Mouse (Mus musculus) neural tube, embryonic 15.5 days (tissue): ENCODE measurements around the gene 4930402H24Rik. TPM values are rescaled to one million over a fixed set of nuclear protein-coding genes. Genes with fewer than 3 reads are reported as not detected.
A peak's percentile ranks its signal among the peaks of the same experiment; 100 is the strongest.

Experiments used
- ATAC-seq: fragments of 200-750 bp; cut with Nextera tagmentation; 2 replicates; pipeline ENCODE4 v1.8.0; 2017; ENCODE audit warnings: mild to moderate bottlenecking, moderate TSS enrichment, moderate library complexity; ENCODE audit not compliant: low FRiP score
- H3K27ac ChIP-seq: fragments of 300-500 bp; sonication (generic); replicated peaks from 2 replicates; pipeline ENCODE4 v1.5.1; 2015; ENCODE audit warnings: mild to moderate bottlenecking, inconsistent platforms
- H3K27me3 ChIP-seq: fragments of 300-500 bp; sonication (generic); replicated peaks from 2 replicates; pipeline ENCODE4 v1.6.1; 2015; ENCODE audit warnings: inconsistent platforms
- H3K36me3 ChIP-seq: fragments of 300-500 bp; sonication (generic); 2 replicates; pipeline ENCODE4 v1.6.1; 2015; ENCODE audit warnings: inconsistent platforms
- H3K4me1 ChIP-seq: fragments of 300-500 bp; sonication (generic); 2 replicates; pipeline ENCODE4 v1.6.1; 2015; ENCODE audit warnings: inconsistent platforms
- H3K4me2 ChIP-seq: fragments of 300-500 bp; sonication (generic); 2 replicates; pipeline ENCODE4 v1.6.1; 2015; ENCODE audit warnings: inconsistent platforms, mild to moderate bottlenecking, moderate library complexity
- H3K4me3 ChIP-seq: fragments of 300-500 bp; sonication (generic); replicated peaks from 2 replicates; pipeline ENCODE4 v1.5.1; 2015; ENCODE audit warnings: mild to moderate bottlenecking, inconsistent platforms
- H3K9ac ChIP-seq: fragments of 300-500 bp; sonication (generic); replicated peaks from 2 replicates; pipeline ENCODE4 v1.6.1; 2015; ENCODE audit warnings: mild to moderate bottlenecking, inconsistent platforms
- H3K9me3 ChIP-seq: fragments of 300-500 bp; sonication (generic); replicated peaks from 2 replicates; pipeline ENCODE4 v1.6.1; 2016; ENCODE audit warnings: inconsistent platforms
- WGBS: fragments of 180-500 bp; shearing (Covaris S2); methylation state at CpG from one replicate; pipeline ENCODE4 v1.1.7; 2015; ENCODE audit warnings: mixed read lengths; 5-methylcytosine and 5-hydroxymethylcytosine counted together
- polyA plus RNA-seq: library from polyadenylated mRNA; unstranded; fragments of >200 nt; fragmentation: Nextera tagmentation; extraction: Ambion mirVana; gene quantifications from 2 replicates; pipeline ENCODE4 v1.2.1, GENCODE M21; 2015

The 4930402H24Rik gene
- polyA plus RNA-seq, 1 experiment from 2014 or later, result 85.3 TPM

DNA sequence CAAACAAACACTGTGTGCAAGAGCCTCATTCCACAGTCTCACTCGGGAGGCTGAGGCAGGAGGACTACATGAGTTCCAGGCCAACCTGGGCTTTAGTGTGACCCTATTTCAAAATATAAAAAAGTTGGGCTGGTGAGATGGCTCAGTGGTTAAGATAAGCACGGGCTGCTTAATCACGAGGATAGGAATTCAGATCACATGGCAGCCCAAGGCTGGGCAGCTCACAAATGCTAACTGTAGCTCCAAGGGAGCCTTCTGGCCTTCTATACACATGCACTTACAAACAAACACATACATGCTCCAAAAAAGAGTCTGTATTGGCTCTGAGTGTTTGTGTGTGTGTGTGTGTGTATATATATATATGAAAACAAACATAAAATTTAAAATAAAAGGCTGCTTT, 212.6 kb downstream of the 4930402H24Rik start:
- Histone ChIP-seq H3K4me1 (peaks cover 21% of the 10 kb centered on the region), H3K4me3 (no peak overlapping the region), H3K27me3 (peaks cover 36% of the 10 kb centered on the region), H3K27ac (no peak overlapping the region), H3K36me3 (no peaks in the 10 kb centered on the region), H3K4me2 (no peak overlapping the region), H3K9me3 (no peaks in the 10 kb centered on the region), H3K9ac (no peak overlapping the region)
- WGBS, result 61% methylated on average over 3 of the region's 3 CpGs
- no peak for ATAC-seq

DNA sequence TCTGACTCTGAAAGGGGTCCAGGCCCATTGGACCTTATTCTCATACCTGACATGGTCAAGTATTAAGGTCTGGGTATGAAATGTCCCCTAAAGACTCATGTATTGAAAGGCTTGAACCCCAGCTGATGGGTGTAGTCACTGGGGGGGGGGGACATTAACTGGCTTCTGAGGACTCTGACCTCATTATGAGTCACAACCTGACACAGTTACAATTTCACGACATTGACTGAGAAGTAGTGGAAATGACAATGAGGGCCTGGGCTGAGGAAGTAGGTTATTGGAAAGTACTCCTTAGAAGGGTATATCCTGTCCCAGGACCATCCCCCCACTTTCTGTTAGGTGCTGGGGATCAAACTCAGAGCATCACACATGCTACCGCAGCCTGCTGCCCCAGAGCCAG, 217.2 kb downstream of the 4930402H24Rik start:
- Histone ChIP-seq H3K27ac (no peak overlapping the region), H3K9me3 (no peaks in the 10 kb centered on the region), H3K4me1 (no peaks in the 10 kb centered on the region), H3K27me3 (no peaks in the 10 kb centered on the region), H3K36me3 (peaks cover 19% of the 10 kb centered on the region; the same call in 1 of the 2 replicates), H3K4me3 (no peak overlapping the region), H3K4me2 (no peak overlapping the region), H3K9ac (no peak overlapping the region)
- no peak for ATAC-seq
- 86% methylated on average over 2 of the region's 2 CpGs for WGBS

GRCm38 (mm10) chr2:130685426-130685825, 220.8 kb downstream of the 4930402H24Rik start:
- no peak overlapping the region for H3K4me2 ChIP-seq
- no peak for ATAC-seq
- H3K27ac ChIP-seq, result no peak overlapping the region
- no peaks in the 10 kb centered on the region for H3K4me1 ChIP-seq
- no peak overlapping the region for H3K9ac ChIP-seq
- H3K9me3 ChIP-seq, result no peaks in the 10 kb centered on the region
- H3K4me3 ChIP-seq, result no peak overlapping the region
- peaks cover 54% of the 10 kb centered on the region for H3K36me3 ChIP-seq
- WGBS, result 93% methylated on average over 9 of the region's 9 CpGs
- no peaks in the 10 kb centered on the region for H3K27me3 ChIP-seq

- no peak overlapping the region for H3K9ac ChIP-seq
- H3K27ac ChIP-seq, result no peak overlapping the region
- 88% methylated on average over 3 of the region's 3 CpGs for WGBS
- no peak overlapping the region for H3K4me2 ChIP-seq
- H3K36me3 ChIP-seq, result peaks cover 86% of the 10 kb centered on the region
- H3K4me1 ChIP-seq, result no peaks in the 10 kb centered on the region
- H3K9me3 ChIP-seq, result no peaks in the 10 kb centered on the region
- no peaks in the 10 kb centered on the region for H3K27me3 ChIP-seq
- H3K4me3 ChIP-seq, result no peak overlapping the region
- no peak for ATAC-seq
Measured at GRCm38 (mm10) chr2:130681531-130681930, 224.7 kb downstream of the 4930402H24Rik start.

- Histone ChIP-seq H3K9ac (no peak overlapping the region), H3K4me1 (no peaks in the 10 kb centered on the region), H3K27ac (no peak overlapping the region), H3K27me3 (no peaks in the 10 kb centered on the region), H3K4me2 (no peak overlapping the region), H3K9me3 (no peaks in the 10 kb centered on the region), H3K36me3 (peaks cover 97% of the 10 kb centered on the region), H3K4me3 (no peak overlapping the region)
- WGBS, result 88% methylated on average over 6 of the region's 6 CpGs
- no peak for ATAC-seq
Measured at GRCm38 (mm10) chr2:130679899-130680298, 226.3 kb downstream of the 4930402H24Rik start.

- no peaks in the 10 kb centered on the region for H3K27me3 ChIP-seq
- no peaks in the 10 kb centered on the region for H3K4me1 ChIP-seq
- H3K27ac ChIP-seq, result no peak overlapping the region
- no peak overlapping the region for H3K4me3 ChIP-seq
- ATAC-seq, result no peak
- H3K9me3 ChIP-seq, result no peaks in the 10 kb centered on the region
- H3K4me2 ChIP-seq, result no peak overlapping the region
- H3K36me3 ChIP-seq, result peaks cover 97% of the 10 kb centered on the region
- WGBS, result 96% methylated on average over 12 of the region's 12 CpGs
- H3K9ac ChIP-seq, result no peak overlapping the region
Measured at GRCm38 (mm10) chr2:130679154-130679553, 227.1 kb downstream of the 4930402H24Rik start.

- H3K36me3 ChIP-seq, result peaks cover 96% of the 10 kb centered on the region
- no peaks in the 10 kb centered on the region for H3K27me3 ChIP-seq
- H3K4me1 ChIP-seq, result no peaks in the 10 kb centered on the region
- WGBS, result 92% methylated on average over 10 of the region's 10 CpGs
- no peak overlapping the region for H3K4me2 ChIP-seq
- no peak for ATAC-seq
- H3K9ac ChIP-seq, result no peak overlapping the region
- H3K27ac ChIP-seq, result no peak overlapping the region
- no peaks in the 10 kb centered on the region for H3K9me3 ChIP-seq
- no peak overlapping the region for H3K4me3 ChIP-seq
Measured at GRCm38 (mm10) chr2:130677211-130677610, 229.0 kb downstream of the 4930402H24Rik start.

DNA sequence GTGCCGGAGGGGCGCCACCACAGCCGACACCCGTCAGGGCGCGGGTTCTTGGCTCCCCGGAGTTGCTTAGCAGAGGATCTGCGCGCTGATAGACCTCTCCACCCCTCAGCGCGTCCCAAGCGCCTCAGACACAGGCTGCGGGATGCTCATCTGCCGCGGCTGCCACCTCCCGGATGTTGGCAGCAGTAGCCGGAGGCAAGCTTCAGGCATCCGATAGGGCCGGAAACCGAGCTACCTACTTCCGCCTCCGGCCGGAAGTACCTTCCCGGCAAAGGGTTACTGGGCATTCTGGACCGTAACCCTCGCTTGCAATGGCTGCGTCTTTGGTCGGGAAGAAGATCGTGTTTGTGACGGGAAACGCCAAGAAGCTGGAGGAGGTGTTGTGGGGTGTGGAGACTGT, 238.6 kb downstream of the 4930402H24Rik start, which contains the start of gene Itpa:
Gene Itpa, plus strand, starts transcription at position 52 of the 400 bp plus-strand sequence.
- Histone ChIP-seq H3K4me2 (peak within 1 kb of the TSS; percentile 84), H3K9me3 (no peaks in the 10 kb centered on the region), H3K4me1 (peaks cover 47% of the 10 kb centered on the region), H3K27me3 (no peaks in the 10 kb centered on the region), H3K36me3 (peaks cover 13% of the 10 kb centered on the region), H3K9ac (peak within 1 kb of the TSS; percentile 75), H3K4me3 (peak within 1 kb of the TSS; percentile 75), H3K27ac (peak within 1 kb of the TSS; percentile 91)
- WGBS, result 1% methylated on average over 31 of the region's 31 CpGs
- peak; percentile 74 for ATAC-seq

DNA sequence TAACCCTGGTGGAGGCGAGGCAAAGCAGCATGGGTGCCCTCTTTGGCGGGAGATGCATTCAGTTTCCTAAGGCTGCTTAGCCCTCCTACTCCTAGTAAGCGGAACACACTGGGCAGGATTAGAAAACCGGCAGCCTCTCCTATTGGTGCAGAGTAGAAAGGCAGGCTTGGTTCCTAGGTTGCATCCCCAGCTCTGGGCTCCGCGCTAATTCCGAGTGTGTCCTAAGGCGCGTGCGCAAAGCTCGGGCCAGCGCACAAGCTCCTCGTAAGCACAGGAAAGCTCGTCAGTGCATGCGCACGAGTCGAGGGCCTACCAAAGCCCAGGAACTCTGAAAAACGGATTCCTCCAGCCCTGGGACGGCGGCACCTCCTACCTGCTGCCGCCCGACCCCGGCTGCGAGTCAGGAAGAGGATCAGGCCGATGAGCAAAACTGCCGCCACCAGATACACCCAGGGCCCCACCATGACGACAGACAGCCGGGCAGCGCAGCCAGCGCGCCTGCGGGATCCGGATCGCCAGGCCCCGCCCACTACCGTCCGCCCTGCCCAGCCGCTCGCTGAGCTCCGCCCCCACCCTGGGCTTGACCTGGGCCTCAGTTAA, 242.0 kb downstream of the 4930402H24Rik start, which contains the start of gene Ddrgk1:
Gene Ddrgk1, minus strand, starts transcription at position 558 of the 600 bp plus-strand sequence.
- peaks cover 26% of the 10 kb centered on the region for H3K36me3 ChIP-seq
- H3K4me1 ChIP-seq, result peaks cover 49% of the 10 kb centered on the region
- peak within 1 kb of the TSS; percentile 94 for H3K9ac ChIP-seq
- 0% methylated on average over 40 of the region's 40 CpGs for WGBS
- peak within 1 kb of the TSS; percentile 100 for H3K27ac ChIP-seq
- H3K9me3 ChIP-seq, result no peaks in the 10 kb centered on the region
- H3K27me3 ChIP-seq, result no peaks in the 10 kb centered on the region
- peak; percentile 95 for ATAC-seq
- H3K4me3 ChIP-seq, result peak within 1 kb of the TSS; percentile 70
- peak within 1 kb of the TSS; percentile 85 for H3K4me2 ChIP-seq

- Histone ChIP-seq H3K27ac (peak overlapping the region; percentile 100), H3K4me1 (peaks cover 40% of the 10 kb centered on the region), H3K4me2 (peak overlapping the region; percentile 85), H3K36me3 (peaks cover 34% of the 10 kb centered on the region), H3K4me3 (peak overlapping the region; percentile 70), H3K27me3 (no peaks in the 10 kb centered on the region), H3K9me3 (no peaks in the 10 kb centered on the region), H3K9ac (peak overlapping the region; percentile 94)
- 90% methylated on average over 11 of the region's 11 CpGs for WGBS
- ATAC-seq, result no peak
Measured at GRCm38 (mm10) chr2:130663342-130663741, 242.9 kb downstream of the 4930402H24Rik start.

DNA sequence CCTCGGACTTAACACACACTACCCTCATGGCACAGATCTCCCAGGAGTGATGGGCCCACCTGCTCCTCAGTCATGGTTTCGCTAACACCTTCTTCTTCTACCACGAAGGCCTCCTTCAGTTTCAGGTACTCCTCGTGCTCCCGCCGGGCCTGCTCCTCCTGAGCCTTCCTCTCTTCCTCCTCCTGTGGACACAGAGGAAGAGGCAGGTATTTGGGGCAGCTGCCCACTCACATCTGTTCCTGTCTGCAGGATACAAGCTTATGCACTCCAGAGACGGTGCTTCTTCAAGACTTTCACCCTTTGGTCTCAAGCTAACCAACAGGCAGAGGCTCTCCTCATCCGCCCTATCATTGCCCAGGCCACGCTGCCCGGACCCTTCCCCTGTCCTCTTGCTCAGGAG, 247.7 kb downstream of the 4930402H24Rik start:
- Histone ChIP-seq H3K36me3 (peaks cover 80% of the 10 kb centered on the region), H3K4me1 (peaks cover 19% of the 10 kb centered on the region), H3K4me3 (no peak overlapping the region), H3K9me3 (no peaks in the 10 kb centered on the region), H3K27ac (no peak overlapping the region), H3K27me3 (no peaks in the 10 kb centered on the region), H3K9ac (no peak overlapping the region), H3K4me2 (no peak overlapping the region)
- ATAC-seq, result no peak
- 97% methylated on average over 10 of the region's 10 CpGs for WGBS

DNA sequence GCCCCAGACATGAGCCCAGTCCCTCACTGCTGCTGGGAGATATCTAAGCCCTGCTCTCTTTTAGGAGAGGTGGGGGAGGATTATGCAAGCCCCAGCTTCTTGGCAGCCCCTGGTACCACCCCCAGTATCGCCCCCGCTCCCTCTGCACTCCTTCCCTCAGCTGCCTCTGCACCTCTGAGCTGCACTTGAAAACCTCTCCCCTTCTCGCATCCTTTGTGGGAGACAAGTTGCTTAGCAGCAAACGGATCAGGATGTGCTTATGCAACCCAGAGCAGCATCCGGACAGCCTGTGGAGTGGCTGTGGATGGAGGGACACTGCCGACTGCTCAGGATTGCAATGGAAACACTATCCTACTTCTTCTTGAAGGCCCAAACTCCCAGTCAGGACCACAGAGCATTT, 248.7 kb downstream of the 4930402H24Rik start:
- WGBS, result 94% methylated on average over 6 of the region's 6 CpGs

More for the DNA sequence above, 248.7 kb downstream of the 4930402H24Rik start:
- Histone ChIP-seq H3K4me3 (no peak overlapping the region), H3K36me3 (peaks cover 87% of the 10 kb centered on the region), H3K9me3 (no peaks in the 10 kb centered on the region), H3K4me1 (peaks cover 9% of the 10 kb centered on the region), H3K27me3 (no peaks in the 10 kb centered on the region), H3K27ac (no peak overlapping the region), H3K4me2 (no peak overlapping the region), H3K9ac (no peak overlapping the region)
- no peak for ATAC-seq
